Mouse (Mus musculus) liver, embryonic 14.5 days (tissue): ENCODE results near the gene Haus4. TPM values are rescaled to one million over a fixed set of nuclear protein-coding genes. Genes with fewer than 3 reads are reported as not detected.

ENCODE experiments used
- ATAC-seq: fragments of 200-750 bp; cut with Nextera tagmentation; 2 replicates; pipeline ENCODE4 v1.8.0; 2017; ENCODE audit warnings: moderate number of reproducible peaks, mild to moderate bottlenecking, moderate library complexity; ENCODE audit not compliant: insufficient read depth
- DNase-seq, 3 experiments: peaks; one replicate each; pipeline ENCODE4 v3.0.0-alpha.2; 2012 to 2013; ENCODE audit warnings: low read depth in 3 of 3, low spot score in 3 of 3
- H3K27ac ChIP-seq: fragments of 300-500 bp; sonication (generic); 2 replicates; pipeline ENCODE4 v1.5.1; 2014; ENCODE audit warnings: moderate library complexity, mild to moderate bottlenecking, control low read depth, inconsistent platforms
- H3K27me3 ChIP-seq: fragments of 300-500 bp; sonication (generic); 2 replicates; pipeline ENCODE4 v1.6.1; 2014; ENCODE audit warnings: mild to moderate bottlenecking, low read length, moderate library complexity; ENCODE audit not compliant: control insufficient read depth, insufficient read depth
- H3K36me3 ChIP-seq: fragments of 300-500 bp; sonication (generic); replicated peaks from 2 replicates; pipeline ENCODE4 v1.6.1; 2014; ENCODE audit warnings: low read depth; ENCODE audit not compliant: control insufficient read depth, insufficient read depth
- H3K4me1 ChIP-seq, 2 experiments: fragments of 200-500 bp in 1 of 2; fragments of 300-500 bp in 1 of 2; sonication (generic) in 1 of 2; replicated peaks; 2 replicates each; pipeline ENCODE4 v1.6.1; 2012 to 2014; ENCODE audit warnings: antibody characterized with exemption in 1 of 2, inconsistent platforms in 1 of 2, low read length in 1 of 2; ENCODE audit not compliant: control insufficient read depth in 2 of 2, insufficient read depth in 2 of 2
- H3K4me2 ChIP-seq: fragments of 300-500 bp; sonication (generic); 2 replicates; pipeline ENCODE4 v1.6.1; 2014; ENCODE audit warnings: low read depth, mild to moderate bottlenecking, control low read depth, moderate library complexity
- H3K4me3 ChIP-seq, 2 experiments: fragments of 200-500 bp in 1 of 2; fragments of 300-500 bp in 1 of 2; sonication (generic) in 1 of 2; 2 replicates each; pipeline ENCODE4 v1.5.1; 2012 to 2014; ENCODE audit warnings: low read depth in 2 of 2, low read length in 2 of 2, mild to moderate bottlenecking in 2 of 2, control low read depth in 1 of 2, inconsistent platforms in 1 of 2, moderate library complexity in 1 of 2; ENCODE audit not compliant: insufficient read depth in 1 of 2
- H3K9ac ChIP-seq: fragments of 300-500 bp; sonication (generic); replicated peaks from 2 replicates; pipeline ENCODE4 v1.6.1; 2014; ENCODE audit warnings: mild to moderate bottlenecking, control low read depth, moderate library complexity
- H3K9me3 ChIP-seq: fragments of 300-500 bp; sonication (generic); 2 replicates; pipeline ENCODE4 v1.6.1; 2016; ENCODE audit warnings: low read length, mixed read lengths; ENCODE audit not compliant: control insufficient read depth
- CTCF ChIP-seq: IDR thresholded peaks from 2 replicates; pipeline ENCODE4 v1.5.1; 2016; ENCODE audit warnings: antibody characterized with exemption, low read depth, control low read depth
- EP300 ChIP-seq: IDR thresholded peaks from 2 replicates; pipeline ENCODE4 v1.6.1; 2016; ENCODE audit warnings: antibody characterized with exemption, low read depth
- WGBS: fragments of 180-500 bp; shearing (Covaris S2); extraction: QIAGEN DNeasy Blood & Tissue Kit; methylation state at CpG from one replicate; pipeline ENCODE4 v1.1.7; 2014; ENCODE audit not compliant: insufficient replicate concordance; 5-methylcytosine and 5-hydroxymethylcytosine counted together
- polyA plus RNA-seq, 2 experiments: library from polyadenylated mRNA; depleted of rRNA in 1 of 2; stranded (reverse) in 1 of 2; unstranded in 1 of 2; fragments of >200 nt; fragmentation: Nextera tagmentation in 1 of 2; extraction: Ambion mirVana in 1 of 2; gene quantifications; 2 replicates each; pipeline versions ENCODE4 v1.2.1 to v1.2.3; 2012 to 2014

Haus4 gene
- polyA plus RNA-seq, 2 experiments = 24.2 to 33.7 TPM

- ATAC-seq (no peak), DNase-seq (peak in 2 of 3 experiments; percentile 53 to 56)
- H3K9me3 ChIP-seq = no peaks in the 10 kb centered on the region
- no peak overlapping the region for H3K27ac ChIP-seq
- H3K27me3 ChIP-seq = no peaks in the 10 kb centered on the region
- TF ChIP-seq CTCF (peak; percentile 89), EP300 (no peak)
- no peak overlapping the region for H3K4me2 ChIP-seq
- no peak overlapping the region for H3K9ac ChIP-seq
- H3K36me3 ChIP-seq = no peaks in the 10 kb centered on the region
- peaks cover 0 to 18% of the 10 kb centered on the region in 2 experiments; a peak in 1 of 4 replicates for H3K4me1 ChIP-seq
- H3K4me3 ChIP-seq = no peak overlapping the region
- 34% methylated on average over 7 of the region's 7 CpGs for WGBS
Measured at GRCm38 (mm10) chr14:54583681-54584338, 29.4 kb upstream of the Haus4 start.

- H3K9ac ChIP-seq = no peak overlapping the region
- no peak overlapping the region for H3K4me3 ChIP-seq
- no peak for DNase-seq
- TF ChIP-seq CTCF = no peak
- no peak for TF ChIP-seq EP300
- no peaks in the 10 kb centered on the region for H3K9me3 ChIP-seq
- no peak overlapping the region for H3K27ac ChIP-seq
- H3K36me3 ChIP-seq = no peaks in the 10 kb centered on the region
- H3K4me2 ChIP-seq = no peak overlapping the region
- 67% methylated on average over 9 of the region's 9 CpGs for WGBS
- peak; percentile 64 for ATAC-seq
- H3K4me1 ChIP-seq = peaks cover 0 to 22% of the 10 kb centered on the region in 2 experiments; a peak in 2 of 4 replicates
- H3K27me3 ChIP-seq = peaks cover 8% of the 10 kb centered on the region
Measured at GRCm38 (mm10) chr14:54582536-54582935, 28.1 kb upstream of the Haus4 start.

- no peak for TF ChIP-seq CTCF
- TF ChIP-seq EP300 = no peak
- H3K4me1 ChIP-seq = peaks cover 0 to 22% of the 10 kb centered on the region in 2 experiments; a peak in 2 of 4 replicates
- H3K4me3 ChIP-seq = no peak overlapping the region
- 37% methylated on average over 7 of the region's 7 CpGs for WGBS
- ATAC-seq (no peak), DNase-seq (no peak)
- H3K4me2 ChIP-seq = no peak overlapping the region
- peaks cover 37% of the 10 kb centered on the region for H3K27me3 ChIP-seq
- no peak overlapping the region for H3K27ac ChIP-seq
- no peaks in the 10 kb centered on the region for H3K36me3 ChIP-seq
- no peaks in the 10 kb centered on the region for H3K9me3 ChIP-seq
- H3K9ac ChIP-seq = no peak overlapping the region
Measured at GRCm38 (mm10) chr14:54579638-54580037, 25.2 kb upstream of the Haus4 start.

- Histone ChIP-seq H3K4me3 (peak overlapping the region; percentile 58 to 62), H3K9me3 (no peaks in the 10 kb centered on the region), H3K27me3 (peaks cover 51% of the 10 kb centered on the region), H3K4me2 (peak overlapping the region; percentile 70), H3K36me3 (no peaks in the 10 kb centered on the region), H3K27ac (no peak overlapping the region), H3K4me1 (peaks cover 4 to 32% of the 10 kb centered on the region in 2 experiments; a peak in 3 of 4 replicates), H3K9ac (no peak overlapping the region)
- DNase-seq (no peak), ATAC-seq (no peak)
- under 1% methylated on average over 10 of the region's 10 CpGs for WGBS
- no peak for TF ChIP-seq EP300
- peak; percentile 62 for TF ChIP-seq CTCF
Measured at GRCm38 (mm10) chr14:54578063-54578462, 23.6 kb upstream of the Haus4 start.

GRCm38 (mm10) chr14:54577089-54577982 lies 22.9 kb upstream of the Haus4 start, which contains the start of gene Ajuba:
TSS of gene Ajuba (minus strand) at chr14:54577558.
- ATAC-seq = peak; percentile 29; the same call in 1 of the 2 replicates
- H3K4me1 ChIP-seq = peaks cover 4 to 30% of the 10 kb centered on the region in 2 experiments; a peak in 3 of 4 replicates
- under 1% methylated on average over 66 of the region's 66 CpGs for WGBS

More at GRCm38 (mm10) chr14:54577089-54577982, 22.9 kb upstream of the Haus4 start, which contains the start of gene Ajuba:
- Histone ChIP-seq H3K27me3 (peaks cover 51% of the 10 kb centered on the region), H3K9ac (no peak within 1 kb of the TSS; the same call in none of the 2 replicates), H3K9me3 (no peaks in the 10 kb centered on the region), H3K36me3 (no peaks in the 10 kb centered on the region), H3K27ac (no peak within 1 kb of the TSS), H3K4me3 (peak within 1 kb of the TSS; percentile 58 to 62), H3K4me2 (peak within 1 kb of the TSS; percentile 70)
- no peak for TF ChIP-seq EP300
- TF ChIP-seq CTCF = no peak
- DNase-seq = peak in 1 of 3 experiments; percentile 42
